Mouse (Mus musculus) kidney, adult 8-10 months (tissue): ENCODE measurements around the gene Filip1.

Experiments used
- DNase-seq, 2 experiments: peaks; one replicate each; pipeline ENCODE4 v3.0.0; 2022

The Filip1 gene

DNA sequence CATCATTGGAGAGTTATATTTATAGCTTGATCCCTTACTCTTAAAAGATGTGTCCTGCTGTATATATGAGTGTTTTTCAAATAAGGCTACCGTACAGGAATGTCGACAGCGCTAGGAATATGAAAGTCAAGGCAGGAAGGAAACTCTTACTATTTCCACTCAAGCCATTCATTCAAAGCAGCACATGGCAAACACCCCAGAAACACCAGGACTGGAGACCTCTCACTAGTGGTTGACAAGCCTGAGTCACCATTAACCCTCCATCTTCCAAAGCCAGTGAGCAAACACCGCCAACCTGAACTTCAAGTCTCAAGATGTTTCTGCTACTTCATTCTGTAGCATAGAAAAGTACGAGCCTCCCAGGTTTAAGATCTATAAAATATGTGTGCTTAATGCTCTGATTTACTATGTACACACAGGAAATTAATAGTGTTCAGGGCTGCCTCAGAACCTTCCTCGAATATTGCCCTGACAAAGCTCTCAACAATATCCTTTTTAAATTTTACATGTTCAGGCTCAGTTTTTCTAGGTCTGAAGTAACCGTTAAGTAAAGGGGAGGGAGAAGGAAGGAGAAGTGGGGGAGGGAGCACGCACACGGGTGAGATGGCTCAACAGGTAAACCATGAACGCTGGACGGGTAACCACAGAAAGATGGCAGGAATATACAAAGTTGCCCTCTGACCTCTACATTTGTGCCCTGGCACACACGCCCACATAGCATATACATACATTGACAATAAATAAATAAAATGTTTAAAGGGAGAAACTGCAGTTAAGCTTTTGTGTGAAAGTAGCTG lies 34.2 kb downstream of the Filip1 start:
- DNase-seq: no peak

- peak in 1 of 2 experiments; percentile 19 for DNase-seq
These were observed 35.1 kb downstream of the Filip1 start for GRCm38 (mm10) chr9:79977549-79977971.

DNA sequence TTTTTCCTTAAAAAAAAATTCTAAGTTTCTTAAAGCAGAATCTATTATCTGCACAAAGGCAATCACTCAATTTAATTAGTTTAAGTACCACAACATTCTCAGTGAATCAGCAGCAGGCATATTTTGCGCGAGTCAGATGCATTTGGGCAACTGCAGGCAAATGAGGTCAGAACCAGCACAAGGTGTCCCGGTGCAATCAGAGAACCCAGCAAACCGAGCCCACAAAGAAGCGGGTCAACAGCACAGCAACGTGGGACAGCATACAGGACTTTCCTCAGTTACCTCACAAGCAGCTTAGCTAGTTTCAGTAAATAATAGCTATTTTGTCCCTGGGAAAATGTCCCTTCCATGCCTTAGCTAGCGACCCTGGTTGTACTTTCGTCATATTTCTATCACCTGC lies 35.9 kb downstream of the Filip1 start:
- DNase-seq: no peak

DNA sequence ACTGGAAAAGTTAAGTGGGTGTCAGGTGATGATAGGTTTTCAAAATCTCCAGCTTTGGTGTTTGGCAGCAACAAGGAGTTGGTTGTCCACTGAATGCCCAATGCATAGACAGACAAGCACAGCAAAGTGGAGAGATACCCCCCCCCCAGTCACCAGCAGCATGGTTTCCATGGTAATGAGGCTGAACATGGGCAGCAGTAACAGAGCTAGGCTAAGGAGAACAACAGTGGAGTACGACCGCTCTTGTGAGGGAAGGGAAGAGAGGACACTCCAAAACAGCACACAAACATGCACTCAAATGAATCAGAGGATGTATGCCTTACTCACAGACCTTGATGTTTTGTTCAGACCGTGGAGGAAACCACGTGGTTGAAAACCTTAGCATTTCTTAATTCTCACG lies 37.5 kb downstream of the Filip1 start:
- no peak for DNase-seq

DNA sequence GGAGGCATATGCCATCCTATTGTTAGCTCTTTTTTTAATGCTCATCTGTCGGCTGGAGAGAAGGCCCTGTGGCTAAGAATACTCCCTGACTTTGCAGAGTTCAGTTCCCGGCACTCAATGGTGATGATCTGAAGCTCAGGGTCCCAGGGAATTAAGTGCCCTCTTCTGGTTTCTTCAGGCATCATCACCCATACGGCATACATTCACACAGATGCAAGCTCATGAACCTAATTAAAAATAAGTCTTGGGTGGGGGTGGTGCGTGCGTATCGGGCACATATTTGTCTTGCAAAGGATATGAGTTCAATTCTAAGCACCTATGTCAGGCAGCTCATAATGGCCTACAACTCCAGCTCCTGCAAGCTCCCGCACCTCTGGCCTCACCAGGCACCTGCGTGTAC lies 39.1 kb downstream of the Filip1 start:
- no peak for DNase-seq

DNA sequence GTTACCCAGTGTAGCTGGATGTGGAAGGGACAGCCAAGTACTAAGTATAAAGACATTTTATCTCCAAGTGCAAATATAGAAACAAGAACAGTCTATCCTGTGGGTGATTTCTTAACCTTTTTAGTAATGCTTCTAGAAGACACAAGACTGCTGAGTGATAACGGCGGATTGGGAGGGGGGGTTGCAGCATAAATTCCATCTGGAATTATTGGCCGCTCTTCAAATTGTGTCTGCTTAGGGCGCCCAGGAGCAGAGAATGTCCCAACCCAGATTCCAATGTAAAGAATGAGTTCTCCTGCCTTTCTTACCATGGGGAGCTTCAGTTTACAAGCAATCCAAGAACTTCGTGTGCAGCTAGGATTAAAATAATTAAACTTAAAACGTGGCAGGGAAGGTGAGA lies 39.9 kb downstream of the Filip1 start:
- DNase-seq: no peak

DNA sequence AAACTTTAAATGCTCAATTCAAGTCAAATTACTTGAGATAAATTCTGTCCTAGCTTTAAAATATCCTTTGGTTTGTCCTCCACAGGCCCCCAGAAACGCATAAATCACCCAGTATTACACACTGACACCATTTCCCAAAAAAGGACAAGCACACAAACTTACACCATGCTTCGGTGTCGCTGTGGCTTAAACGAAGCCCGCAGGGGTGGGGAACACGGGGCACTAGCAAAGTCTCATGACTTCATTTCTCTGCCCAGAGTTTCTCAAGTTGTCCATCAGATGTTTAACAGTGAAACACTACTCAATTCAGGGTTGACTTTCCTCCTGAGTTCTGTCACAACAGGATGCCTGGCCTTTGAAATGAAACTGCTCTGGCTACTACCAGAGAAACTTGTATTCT lies 41.0 kb downstream of the Filip1 start:
- no peak for DNase-seq

GRCm38 (mm10) chr9:79970659-79971118 lies 42.0 kb downstream of the Filip1 start:
- DNase-seq: no peak

- DNase-seq: peak; percentile 12 to 14
These were observed 43.1 kb downstream of the Filip1 start for GRCm38 (mm10) chr9:79969544-79969943.

- no peak for DNase-seq
These were observed 45.8 kb downstream of the Filip1 start for GRCm38 (mm10) chr9:79966711-79967487.

- DNase-seq: peak; percentile 10 to 29
These were observed 46.9 kb downstream of the Filip1 start for GRCm38 (mm10) chr9:79965600-79966392.

DNA sequence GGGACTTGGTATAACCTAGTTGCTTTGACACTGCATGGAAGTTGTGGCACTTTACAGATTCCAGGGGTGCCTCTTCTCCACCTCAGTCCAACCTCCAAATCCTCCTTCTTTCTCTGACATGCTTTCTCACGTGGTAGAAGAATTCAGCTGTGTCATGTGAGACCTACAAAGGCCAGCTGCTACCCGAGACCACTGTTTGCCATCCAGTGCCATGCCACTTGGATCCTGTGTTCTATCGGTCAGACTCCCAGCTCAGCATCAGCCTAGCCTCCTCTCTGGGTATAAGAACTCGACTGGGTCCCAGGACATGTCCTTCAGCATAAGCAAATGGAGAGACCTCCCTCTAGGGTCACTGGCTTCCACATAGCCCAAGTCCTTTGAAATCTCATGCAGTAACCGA lies 47.6 kb downstream of the Filip1 start:
- DNase-seq: no peak

DNA sequence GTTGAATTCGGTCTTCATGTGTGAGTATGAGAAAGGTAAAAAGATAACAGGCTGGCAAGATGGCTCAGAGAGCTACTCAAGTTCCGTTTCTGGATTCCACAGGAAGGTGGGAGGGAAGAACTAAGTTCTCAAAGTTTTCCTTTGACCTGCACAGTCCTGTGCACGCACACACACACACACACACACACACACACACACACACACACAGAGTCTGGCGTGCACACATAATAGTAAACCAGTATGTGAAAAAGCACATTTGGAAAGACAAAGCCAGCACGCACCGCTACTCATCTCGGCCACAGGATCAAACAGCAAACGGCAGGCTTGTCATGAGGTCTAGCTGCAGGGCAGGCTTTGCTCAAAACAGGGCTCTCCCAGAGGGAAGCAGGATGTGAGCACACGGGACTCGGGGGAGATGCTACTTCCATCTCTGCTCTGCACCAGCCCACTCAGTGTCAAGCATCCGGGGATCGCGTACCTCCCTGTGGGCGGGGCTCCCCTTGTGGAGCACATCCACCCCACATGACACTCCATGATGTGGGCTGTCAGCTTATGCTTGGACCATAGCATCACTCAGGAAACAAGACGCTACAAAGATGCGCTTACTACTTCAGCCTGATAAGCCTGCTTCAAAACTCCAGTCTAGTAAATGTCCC lies 50.9 kb downstream of the Filip1 start:
- DNase-seq: peak; percentile 35 to 41

- DNase-seq: no peak
These were observed 52.2 kb downstream of the Filip1 start for GRCm38 (mm10) chr9:79960453-79960852.

GRCm38 (mm10) chr9:79958395-79958794 lies 54.3 kb downstream of the Filip1 start:
- DNase-seq: no peak

DNA sequence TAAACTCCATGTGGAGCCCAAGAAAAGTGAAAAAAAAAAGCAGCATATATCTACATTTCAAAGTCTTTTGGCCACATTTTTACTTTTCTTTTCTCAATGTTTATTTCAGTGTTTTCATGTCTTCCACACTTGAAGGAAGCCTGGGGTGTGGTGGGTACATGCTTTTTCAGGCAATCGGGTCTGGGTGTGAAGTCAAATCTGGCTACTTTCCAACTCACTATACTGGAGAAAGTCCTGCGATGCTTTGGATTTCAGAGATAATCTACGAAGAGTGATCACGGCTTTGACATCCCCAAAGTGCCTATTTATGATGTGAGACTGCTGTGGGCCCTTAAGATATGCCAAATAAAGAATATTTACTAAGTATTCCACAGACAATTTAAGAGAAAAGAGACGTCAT lies 57.7 kb downstream of the Filip1 start:
- DNase-seq: no peak

DNA sequence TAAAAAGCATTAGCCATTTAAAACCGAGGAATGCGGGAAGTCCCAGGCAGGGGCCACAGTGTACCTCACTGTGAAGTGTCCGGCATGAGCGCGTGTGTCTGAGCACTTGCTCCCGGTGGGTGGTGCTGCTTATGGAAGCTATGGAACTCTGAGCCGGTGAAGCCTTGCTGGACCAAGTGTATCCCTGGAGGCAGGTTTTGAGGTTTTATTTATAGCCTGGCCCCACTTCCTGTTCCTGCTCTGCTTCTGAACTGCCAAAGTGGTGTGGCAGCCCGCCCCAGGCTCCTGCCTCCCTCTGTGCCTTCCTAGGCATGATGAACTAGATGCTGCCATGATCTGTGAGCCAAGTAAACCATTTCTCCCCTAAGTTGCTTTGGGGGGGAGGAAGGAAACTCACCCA lies 60.7 kb downstream of the Filip1 start:
- DNase-seq: peak in 1 of 2 experiments; percentile 10

- DNase-seq: no peak
These were observed 61.3 kb downstream of the Filip1 start for GRCm38 (mm10) chr9:79951339-79951738.

- DNase-seq: no peak
These were observed 62.0 kb downstream of the Filip1 start for GRCm38 (mm10) chr9:79950666-79951065.

DNA sequence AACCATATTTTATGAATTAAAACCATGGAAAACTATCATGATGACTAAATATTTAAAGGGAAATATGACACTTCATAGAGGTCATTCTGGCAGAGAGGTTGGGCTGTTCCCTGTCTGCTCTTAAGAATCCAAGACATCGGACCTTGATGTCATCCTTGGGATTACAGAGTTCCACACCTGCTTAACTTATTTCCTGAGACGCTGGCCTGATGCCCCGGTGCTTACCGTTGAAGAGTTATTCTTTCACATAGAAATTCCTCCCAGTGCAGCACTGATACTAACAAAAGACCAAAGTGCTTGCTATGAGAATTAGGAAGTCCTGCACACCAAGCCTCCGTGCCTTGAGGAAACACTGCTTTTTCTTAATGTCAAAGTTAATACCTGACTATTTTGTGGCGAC lies 62.6 kb downstream of the Filip1 start:
- DNase-seq: no peak

- DNase-seq: no peak
These were observed 64.3 kb downstream of the Filip1 start for GRCm38 (mm10) chr9:79948376-79948775.

- DNase-seq: no peak
These were observed 64.7 kb downstream of the Filip1 start for GRCm38 (mm10) chr9:79947973-79948372.

DNA sequence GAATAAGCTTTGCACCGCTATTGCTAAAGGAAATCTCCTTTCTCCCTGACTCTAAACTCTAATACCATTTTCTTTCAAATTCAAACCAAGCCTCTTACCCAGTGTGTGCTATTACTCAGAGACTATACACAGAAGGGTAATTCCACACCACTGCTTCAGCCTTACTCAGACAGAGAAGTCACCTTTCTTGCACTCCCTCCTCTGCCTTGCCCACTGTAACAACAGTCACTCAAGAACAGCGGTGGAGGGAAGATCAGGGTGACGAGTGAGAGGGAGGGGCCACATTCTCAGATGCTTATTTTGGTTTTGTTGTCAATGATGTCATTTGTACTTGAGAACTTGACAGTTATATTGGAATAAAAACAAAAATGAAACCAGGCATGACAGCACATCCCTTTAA lies 65.2 kb downstream of the Filip1 start:
- no peak for DNase-seq
